Mouse (Mus musculus) embryonic facial prominence, embryonic 15.5 days (tissue): ENCODE data around the gene Srgap1. TPM values are rescaled to one million over a fixed set of nuclear protein-coding genes. Genes with fewer than 3 reads are reported as not detected.

Source experiments
- ATAC-seq: fragments of 200-750 bp; cut with Nextera tagmentation; 2 replicates; pipeline ENCODE4 v1.8.0; 2017; ENCODE audit warnings: low read depth, moderate TSS enrichment; ENCODE audit not compliant: insufficient number of reproducible peaks, low FRiP score, low TSS enrichment
- H3K27ac ChIP-seq: fragments of 300-500 bp; sonication (generic); replicated peaks from 2 replicates; pipeline ENCODE4 v1.5.1; 2015; ENCODE audit warnings: mild to moderate bottlenecking, inconsistent platforms
- H3K27me3 ChIP-seq: fragments of 300-500 bp; sonication (generic); 2 replicates; pipeline ENCODE4 v1.6.1; 2015; ENCODE audit warnings: inconsistent platforms
- H3K36me3 ChIP-seq: fragments of 300-500 bp; sonication (generic); 2 replicates; pipeline ENCODE4 v1.6.1; 2015; ENCODE audit warnings: mild to moderate bottlenecking, inconsistent platforms
- H3K4me1 ChIP-seq: fragments of 300-500 bp; sonication (generic); 2 replicates; pipeline ENCODE4 v1.6.1; 2015; ENCODE audit warnings: inconsistent platforms
- H3K4me2 ChIP-seq: fragments of 300-500 bp; sonication (generic); replicated peaks from 2 replicates; pipeline ENCODE4 v1.6.1; 2015; ENCODE audit warnings: mild to moderate bottlenecking, inconsistent platforms
- H3K4me3 ChIP-seq: fragments of 300-500 bp; sonication (generic); replicated peaks from 2 replicates; pipeline ENCODE4 v1.5.1; 2015; ENCODE audit warnings: mild to moderate bottlenecking, inconsistent platforms
- H3K9ac ChIP-seq: fragments of 300-500 bp; sonication (generic); 2 replicates; pipeline ENCODE4 v1.6.1; 2015; ENCODE audit warnings: inconsistent platforms
- H3K9me3 ChIP-seq: fragments of 300-500 bp; sonication (generic); replicated peaks from 2 replicates; pipeline ENCODE4 v1.6.1; 2016; ENCODE audit warnings: inconsistent platforms
- WGBS: fragments of 180-500 bp; shearing (Covaris S2); methylation state at CpG from one replicate; pipeline ENCODE4 v1.1.7; 2015; 5-methylcytosine and 5-hydroxymethylcytosine counted together
- polyA plus RNA-seq: library from polyadenylated mRNA; unstranded; fragments of >200 nt; fragmentation: Nextera tagmentation; extraction: Ambion mirVana; gene quantifications from 2 replicates; pipeline ENCODE4 v1.2.1, GENCODE M21; 2015

The Srgap1 gene
- polyA plus RNA-seq, 1 experiment from 2014 or later, result 13.1 TPM

DNA sequence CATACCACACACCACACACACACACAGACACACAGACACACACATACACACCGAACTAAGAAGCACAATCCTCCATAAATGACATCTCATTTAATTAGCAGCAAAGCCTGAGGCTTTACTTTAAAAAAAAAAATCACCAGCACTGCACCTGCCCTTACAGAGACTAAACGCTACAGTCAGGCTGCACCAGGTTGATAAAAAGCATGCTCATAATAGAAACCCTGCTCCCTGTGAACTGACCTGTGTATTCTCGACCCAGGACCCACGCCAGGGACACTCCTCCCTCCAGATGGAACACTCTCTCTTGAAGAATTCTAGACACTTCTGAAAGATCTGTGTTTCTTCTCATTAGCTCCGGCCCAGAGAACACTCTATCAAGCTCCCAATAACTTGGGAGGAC is 52.5 kb downstream of the Srgap1 start:
- peaks cover 6% of the 10 kb centered on the region; the same call in 1 of the 2 replicates for H3K4me1 ChIP-seq
- no peak overlapping the region for H3K4me3 ChIP-seq
- H3K4me2 ChIP-seq, result no peak overlapping the region
- ATAC-seq, result no peak
- 58% methylated on average over 5 of the region's 5 CpGs for WGBS
- no peak overlapping the region for H3K9ac ChIP-seq
- no peaks in the 10 kb centered on the region for H3K9me3 ChIP-seq
- H3K36me3 ChIP-seq, result no peaks in the 10 kb centered on the region
- no peak overlapping the region for H3K27ac ChIP-seq
- no peaks in the 10 kb centered on the region for H3K27me3 ChIP-seq

DNA sequence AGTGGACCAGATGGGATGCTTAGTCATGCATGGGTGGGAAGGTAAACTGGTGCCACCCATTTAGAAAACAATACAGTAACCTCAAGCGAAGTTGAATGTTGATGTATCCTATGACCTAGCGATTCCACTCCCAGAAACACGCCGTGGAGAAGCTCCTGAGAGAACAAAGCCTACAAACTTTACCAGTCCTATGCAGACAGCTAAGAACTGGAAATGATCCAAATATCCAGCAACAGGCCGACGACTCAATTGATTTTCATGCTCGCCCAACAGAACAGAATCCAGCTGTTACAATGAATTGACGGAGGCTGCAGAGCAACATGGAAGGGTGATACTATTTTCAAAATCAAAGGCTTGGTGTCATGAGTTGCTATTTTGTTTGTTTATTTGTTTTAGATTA is 54.5 kb downstream of the Srgap1 start:
- Histone ChIP-seq H3K36me3 (no peaks in the 10 kb centered on the region), H3K9me3 (no peaks in the 10 kb centered on the region), H3K4me3 (no peak overlapping the region), H3K9ac (no peak overlapping the region), H3K4me2 (no peak overlapping the region), H3K27me3 (no peaks in the 10 kb centered on the region), H3K27ac (no peak overlapping the region), H3K4me1 (no peaks in the 10 kb centered on the region)
- 53% methylated on average over 8 of the region's 8 CpGs for WGBS
- no peak for ATAC-seq

DNA sequence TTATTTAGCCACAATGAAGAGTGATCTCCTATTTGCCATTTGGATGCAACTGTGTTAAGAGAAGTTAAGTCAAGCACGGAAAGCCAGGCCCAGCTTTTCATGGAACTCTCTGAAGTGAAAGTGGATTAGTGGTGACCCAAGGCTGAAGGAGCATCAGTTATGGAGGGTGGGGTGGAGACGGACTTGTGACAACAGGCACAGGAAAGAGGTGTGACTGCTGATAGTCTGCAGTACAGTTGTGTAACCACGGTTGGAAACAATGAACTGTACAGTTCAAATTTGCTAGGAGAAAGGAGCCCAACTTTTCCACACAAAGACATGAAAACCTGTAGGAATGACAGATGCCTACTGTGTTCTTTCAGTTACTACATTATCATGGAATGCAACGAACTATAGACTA is 60.1 kb downstream of the Srgap1 start:
- WGBS, result 73% methylated on average over 4 of the region's 4 CpGs
- no peaks in the 10 kb centered on the region for H3K9me3 ChIP-seq

DNA sequence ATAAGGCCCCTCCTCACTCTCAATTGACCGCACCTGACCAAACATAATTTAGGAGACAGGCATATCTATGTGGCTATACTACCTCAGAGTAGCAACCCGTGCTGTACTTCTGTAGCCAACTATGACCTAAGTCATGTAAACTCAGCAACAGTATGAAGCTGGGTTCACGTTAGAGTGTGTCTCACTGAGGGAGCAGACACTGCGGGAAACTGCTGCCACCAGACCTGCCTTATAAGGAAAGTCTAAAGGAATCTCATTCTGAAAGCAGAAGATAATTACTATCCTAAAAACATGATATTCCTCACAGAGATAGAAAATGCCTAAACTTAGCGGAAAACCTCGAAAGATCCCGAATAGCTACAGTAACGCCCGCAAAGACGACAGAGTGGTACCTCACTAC is 62.2 kb downstream of the Srgap1 start:
- no peaks in the 10 kb centered on the region for H3K4me1 ChIP-seq
- no peak for ATAC-seq
- H3K36me3 ChIP-seq, result no peaks in the 10 kb centered on the region
- no peak overlapping the region for H3K27ac ChIP-seq
- WGBS, result 80% methylated on average over 10 of the region's 10 CpGs
- no peak overlapping the region for H3K9ac ChIP-seq
- H3K9me3 ChIP-seq, result no peaks in the 10 kb centered on the region
- no peak overlapping the region for H3K4me3 ChIP-seq
- H3K4me2 ChIP-seq, result no peak overlapping the region
- no peaks in the 10 kb centered on the region for H3K27me3 ChIP-seq

More for the DNA sequence above, 60.1 kb downstream of the Srgap1 start:
- Histone ChIP-seq H3K4me1 (no peaks in the 10 kb centered on the region), H3K4me2 (no peak overlapping the region), H3K9ac (no peak overlapping the region), H3K4me3 (no peak overlapping the region), H3K27me3 (no peaks in the 10 kb centered on the region), H3K36me3 (no peaks in the 10 kb centered on the region), H3K27ac (no peak overlapping the region)
- ATAC-seq, result no peak

DNA sequence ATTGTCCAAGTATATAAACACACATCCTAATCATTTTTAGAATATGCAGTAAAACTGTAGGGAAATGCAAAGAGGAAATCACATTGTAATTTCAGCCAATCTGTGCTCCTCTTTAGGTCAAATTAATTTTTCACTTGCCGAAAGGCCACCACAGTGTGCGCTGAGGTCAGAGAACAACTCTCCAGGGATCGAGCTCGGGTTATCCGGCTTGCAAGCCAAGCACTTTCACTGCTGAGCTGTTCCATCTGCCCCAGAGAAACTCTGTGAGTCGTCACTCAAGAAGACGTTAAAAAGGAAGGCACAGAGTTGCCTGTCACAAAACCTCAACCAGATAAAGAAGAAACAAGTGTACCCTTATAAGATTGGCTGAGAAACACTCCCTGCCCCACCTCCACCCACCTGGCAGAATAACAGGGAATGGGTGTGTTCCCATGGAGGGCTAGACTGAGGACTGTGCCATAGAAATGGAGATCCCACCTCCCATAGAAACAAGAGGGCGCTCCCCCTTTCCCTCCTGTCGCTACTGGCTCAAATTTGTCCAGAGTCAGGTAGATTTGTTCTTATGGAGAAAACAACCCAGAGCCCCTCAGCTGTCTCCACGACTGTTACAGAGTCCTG is 63.0 kb downstream of the Srgap1 start:
- no peaks in the 10 kb centered on the region for H3K36me3 ChIP-seq
- H3K27me3 ChIP-seq, result no peaks in the 10 kb centered on the region
- H3K4me3 ChIP-seq, result no peak overlapping the region
- no peak overlapping the region for H3K4me2 ChIP-seq
- no peak overlapping the region for H3K9ac ChIP-seq
- no peak overlapping the region for H3K27ac ChIP-seq
- H3K9me3 ChIP-seq, result no peaks in the 10 kb centered on the region
- no peaks in the 10 kb centered on the region for H3K4me1 ChIP-seq
- no peak for ATAC-seq
- 52% methylated on average over 10 of the region's 10 CpGs for WGBS

DNA sequence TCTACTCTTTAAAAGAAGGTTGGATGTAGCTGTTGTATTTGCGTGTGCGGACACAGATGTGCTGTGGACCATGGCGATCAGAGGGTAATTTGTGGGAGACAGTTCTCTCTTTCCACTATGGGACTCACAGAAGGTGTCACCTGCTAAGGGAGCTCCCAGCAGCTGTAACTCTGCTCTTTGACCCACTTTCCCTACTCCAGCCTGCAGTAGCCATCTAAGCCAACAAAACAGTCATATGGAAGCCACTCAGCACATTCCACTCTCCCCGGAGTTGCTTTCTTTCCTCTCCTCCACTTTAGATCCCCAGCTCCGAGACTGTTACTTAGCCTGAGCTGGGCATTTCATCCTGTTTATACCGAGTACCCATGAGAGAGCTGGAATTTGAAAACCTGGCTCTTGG is 71.8 kb downstream of the Srgap1 start:
- no peak overlapping the region for H3K9ac ChIP-seq
- H3K4me3 ChIP-seq, result no peak overlapping the region
- no peak for ATAC-seq
- no peak overlapping the region for H3K4me2 ChIP-seq
- 74% methylated on average over 6 of the region's 6 CpGs for WGBS
- no peak overlapping the region for H3K27ac ChIP-seq
- peaks cover 26% of the 10 kb centered on the region for H3K4me1 ChIP-seq
- H3K27me3 ChIP-seq, result no peaks in the 10 kb centered on the region
- no peaks in the 10 kb centered on the region for H3K36me3 ChIP-seq
- no peaks in the 10 kb centered on the region for H3K9me3 ChIP-seq

DNA sequence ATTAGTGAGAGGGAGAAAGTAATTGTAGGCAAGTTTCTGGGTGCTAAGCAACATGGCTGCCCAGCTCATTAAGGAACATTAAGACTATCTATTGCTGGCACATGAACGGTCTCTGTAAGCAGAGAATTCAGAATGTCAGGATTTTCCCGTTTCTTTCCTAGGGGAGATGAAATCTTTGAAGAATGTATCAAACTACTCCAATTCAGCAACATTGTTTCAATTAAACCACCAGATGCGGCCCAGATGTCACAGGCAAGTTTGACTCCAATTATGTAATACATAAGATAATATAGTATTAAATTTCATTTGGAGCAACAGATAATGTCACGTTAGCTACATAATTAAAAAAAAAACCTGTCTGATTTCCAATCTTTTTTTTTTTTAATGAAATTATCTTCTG is 72.5 kb downstream of the Srgap1 start:
- WGBS, result 29% methylated on average over 4 of the region's 4 CpGs
- peaks cover 26% of the 10 kb centered on the region for H3K4me1 ChIP-seq

DNA sequence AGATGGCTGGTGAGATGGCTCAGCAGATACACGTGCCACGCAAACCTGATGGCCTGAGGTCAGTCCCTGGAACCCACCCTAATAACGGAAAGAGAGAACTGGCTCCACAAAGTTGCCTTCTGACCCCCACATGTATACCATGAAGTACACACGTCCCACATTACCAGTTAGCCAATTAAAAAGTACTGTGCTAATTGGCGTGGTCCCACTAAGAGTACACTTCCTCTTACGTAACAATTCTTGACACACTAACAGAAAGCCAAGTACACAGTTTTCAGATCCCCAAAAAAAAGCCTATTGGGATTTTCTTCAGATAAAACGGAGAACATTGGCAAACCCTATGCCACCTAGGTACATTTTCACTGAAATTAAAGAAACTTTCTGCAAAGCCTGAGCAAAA is 73.8 kb downstream of the Srgap1 start:
- no peak overlapping the region for H3K27ac ChIP-seq
- H3K36me3 ChIP-seq, result no peaks in the 10 kb centered on the region
- H3K4me3 ChIP-seq, result no peak overlapping the region
- no peaks in the 10 kb centered on the region for H3K9me3 ChIP-seq
- WGBS, result 86% methylated on average over 7 of the region's 7 CpGs
- no peak overlapping the region for H3K9ac ChIP-seq
- H3K27me3 ChIP-seq, result no peaks in the 10 kb centered on the region
- no peak overlapping the region for H3K4me2 ChIP-seq
- H3K4me1 ChIP-seq, result peaks cover 35% of the 10 kb centered on the region
- ATAC-seq, result no peak

More for the DNA sequence above, 72.5 kb downstream of the Srgap1 start:
- no peaks in the 10 kb centered on the region for H3K36me3 ChIP-seq
- no peaks in the 10 kb centered on the region for H3K9me3 ChIP-seq
- ATAC-seq, result no peak
- no peak overlapping the region for H3K4me2 ChIP-seq
- H3K4me3 ChIP-seq, result no peak overlapping the region
- no peak overlapping the region for H3K27ac ChIP-seq
- no peaks in the 10 kb centered on the region for H3K27me3 ChIP-seq
- H3K9ac ChIP-seq, result no peak overlapping the region

DNA sequence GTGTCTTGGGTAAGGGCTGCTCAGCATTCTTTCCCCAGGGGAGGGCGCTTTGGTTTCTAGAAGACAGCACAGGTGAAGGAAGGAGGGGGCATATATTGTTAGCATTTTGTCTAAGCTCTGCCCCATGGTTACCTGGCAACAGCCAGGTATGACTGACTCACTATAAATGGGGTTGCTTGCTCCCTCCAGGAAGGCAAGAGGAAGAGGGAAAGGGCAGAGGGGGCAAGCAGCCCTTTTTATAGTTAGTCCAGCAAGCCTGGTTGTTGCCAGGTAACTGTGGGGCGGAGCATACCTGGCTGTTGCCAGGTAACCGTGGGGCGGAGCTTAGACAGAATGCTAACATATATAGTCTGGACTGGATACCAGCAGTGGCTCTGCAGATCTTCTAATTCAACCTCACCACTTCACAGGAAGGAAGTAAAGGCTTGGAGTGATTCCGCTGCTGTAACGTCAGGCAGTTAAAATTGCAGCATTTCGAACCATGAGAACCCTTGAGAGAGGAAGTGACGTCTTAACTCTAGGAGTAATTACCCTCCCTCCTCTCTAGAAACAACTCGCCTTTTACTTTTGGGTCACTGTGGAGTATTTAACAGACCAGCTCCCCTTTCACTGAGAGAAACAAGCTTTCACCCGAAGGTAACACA is 74.7 kb downstream of the Srgap1 start:
- H3K27ac ChIP-seq, result no peak overlapping the region
- peaks cover 41% of the 10 kb centered on the region for H3K4me1 ChIP-seq

DNA sequence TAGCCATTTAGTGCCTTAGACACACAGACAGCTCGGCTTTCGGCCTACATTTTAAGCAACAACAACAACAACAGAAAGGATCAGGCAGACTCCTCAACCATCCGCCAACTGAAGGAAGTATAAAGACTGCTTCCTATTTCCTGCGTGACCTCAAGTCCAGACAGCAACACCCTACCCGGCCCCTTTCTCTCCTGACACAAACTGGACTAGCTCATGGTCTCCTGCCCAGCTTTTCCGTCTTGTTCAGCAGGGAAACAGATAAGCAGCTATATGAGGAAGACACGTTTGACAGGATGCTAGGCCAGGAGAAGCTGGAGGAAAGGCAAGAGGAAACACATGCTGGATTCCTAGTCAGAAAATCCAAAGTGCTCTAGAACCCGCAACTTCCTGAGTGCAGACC is 75.5 kb downstream of the Srgap1 start:
- no peaks in the 10 kb centered on the region for H3K9me3 ChIP-seq
- H3K36me3 ChIP-seq, result no peaks in the 10 kb centered on the region
- H3K4me2 ChIP-seq, result no peak overlapping the region
- H3K4me1 ChIP-seq, result peaks cover 38% of the 10 kb centered on the region
- ATAC-seq, result no peak
- no peak overlapping the region for H3K9ac ChIP-seq
- WGBS, result 68% methylated on average over 8 of the region's 8 CpGs
- H3K4me3 ChIP-seq, result no peak overlapping the region
- H3K27ac ChIP-seq, result no peak overlapping the region
- no peaks in the 10 kb centered on the region for H3K27me3 ChIP-seq

More for the DNA sequence above, 74.7 kb downstream of the Srgap1 start:
- Histone ChIP-seq H3K4me3 (no peak overlapping the region), H3K27me3 (no peaks in the 10 kb centered on the region), H3K9me3 (no peaks in the 10 kb centered on the region), H3K9ac (no peak overlapping the region), H3K4me2 (no peak overlapping the region), H3K36me3 (no peaks in the 10 kb centered on the region)
- 78% methylated on average over 10 of the region's 10 CpGs for WGBS
- ATAC-seq, result no peak

DNA sequence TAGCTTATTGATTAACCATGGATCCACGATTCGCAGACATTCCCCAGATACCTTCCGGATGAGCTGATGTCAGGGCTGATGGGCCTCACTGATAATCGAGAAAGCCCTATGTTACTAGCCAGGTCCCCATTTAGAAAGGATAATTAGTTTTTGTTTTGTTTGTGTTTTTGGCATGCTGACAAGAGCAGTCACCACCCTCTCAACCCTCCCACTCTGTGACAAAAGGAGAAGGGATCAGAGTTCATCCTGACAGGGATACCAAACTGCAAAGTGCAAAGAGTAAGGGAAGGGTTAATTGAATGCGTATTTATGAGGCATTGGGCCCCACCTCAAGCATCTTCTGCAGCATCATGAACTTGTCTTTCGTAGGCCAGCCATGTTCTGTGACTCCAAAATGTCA is 76.2 kb downstream of the Srgap1 start:
- no peaks in the 10 kb centered on the region for H3K36me3 ChIP-seq
- H3K4me1 ChIP-seq, result peaks cover 36% of the 10 kb centered on the region
- H3K27me3 ChIP-seq, result no peaks in the 10 kb centered on the region
- 68% methylated on average over 6 of the region's 6 CpGs for WGBS
- H3K9me3 ChIP-seq, result no peaks in the 10 kb centered on the region
- no peak for ATAC-seq
- no peak overlapping the region for H3K4me2 ChIP-seq
- no peak overlapping the region for H3K4me3 ChIP-seq
- H3K27ac ChIP-seq, result no peak overlapping the region
- no peak overlapping the region for H3K9ac ChIP-seq

DNA sequence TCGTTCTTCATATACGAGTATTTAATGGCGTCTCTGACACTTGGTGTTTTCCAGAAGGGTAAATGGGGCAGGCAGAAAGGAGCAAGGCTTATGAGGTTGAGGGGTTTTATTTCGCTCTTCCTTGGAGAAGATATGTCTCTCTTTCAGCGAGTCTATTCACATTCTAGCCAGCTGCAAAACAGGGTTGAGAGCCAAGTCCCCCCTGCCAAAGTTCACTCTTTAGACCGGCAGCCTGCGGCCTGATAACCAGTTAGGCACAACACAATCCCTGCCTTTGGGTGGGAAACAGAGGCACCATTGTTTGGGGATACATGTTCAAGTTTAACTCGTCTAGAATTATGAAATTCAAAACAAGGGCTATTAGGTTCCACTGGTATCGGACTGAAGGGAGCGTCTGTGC is 83.0 kb downstream of the Srgap1 start:
- no peak overlapping the region for H3K4me3 ChIP-seq
- H3K9ac ChIP-seq, result no peak overlapping the region
- ATAC-seq, result no peak
- no peaks in the 10 kb centered on the region for H3K36me3 ChIP-seq
- H3K4me1 ChIP-seq, result peaks cover 21% of the 10 kb centered on the region
- H3K27me3 ChIP-seq, result no peaks in the 10 kb centered on the region
- no peak overlapping the region for H3K27ac ChIP-seq
- 71% methylated on average over 10 of the region's 10 CpGs for WGBS
- no peaks in the 10 kb centered on the region for H3K9me3 ChIP-seq
- H3K4me2 ChIP-seq, result no peak overlapping the region
